Mouse (Mus musculus) spleen, adult 2 months (tissue): ENCODE measurements at regions not wholly inside any gene's neighbourhood (a gene's known extent, or its start where the extent isn't known, plus 50 kb on each side); places are given as distances from the start of the nearest gene placed in this dataset.

ENCODE experiments used
- CTCF ChIP-seq: fragments of 200-500 bp; IDR thresholded peaks from 2 replicates; pipeline ENCODE4 v1.5.1; 2011; ENCODE audit warnings: mild to moderate bottlenecking, inconsistent platforms; ENCODE audit not compliant: insufficient read depth, insufficient read length, insufficient replicate concordance; ENCODE audit errors: extremely low read depth
- POLR2A ChIP-seq: fragments of 200-500 bp; IDR thresholded peaks from 2 replicates; pipeline ENCODE4 v1.6.1; 2011; ENCODE audit warnings: low read depth, low read length, inconsistent platforms

DNA sequence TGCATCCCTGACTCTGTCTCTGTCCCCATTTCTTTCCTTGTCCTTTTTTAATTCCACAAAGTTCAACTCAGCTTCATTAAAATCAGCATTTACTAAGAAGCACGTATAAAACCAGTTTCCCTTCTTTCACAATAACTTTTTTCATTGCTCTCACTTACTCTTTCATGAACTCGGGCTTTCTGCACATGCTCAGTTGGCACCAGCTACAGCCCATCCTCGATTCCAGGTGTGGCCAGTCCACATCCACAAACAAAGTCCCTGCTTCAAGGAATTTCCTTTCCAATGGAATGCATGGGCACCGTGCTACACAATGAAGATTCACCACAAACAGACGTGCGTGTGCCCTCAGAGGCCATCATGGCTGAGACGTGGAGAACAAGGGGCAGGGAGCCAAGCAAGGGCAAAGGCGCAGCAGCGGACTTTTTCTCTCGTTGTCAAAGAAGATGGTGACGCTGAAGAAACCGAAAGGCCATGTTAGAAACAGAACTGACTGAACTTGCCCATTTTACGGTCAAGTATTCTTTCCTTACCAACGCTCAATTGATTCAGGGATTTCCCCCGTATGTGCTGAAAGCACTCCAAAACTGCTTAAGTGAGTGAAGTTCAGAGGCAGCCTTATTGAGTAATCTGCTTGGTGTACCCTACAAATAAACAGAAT lies 81.8 kb downstream of the Nfkbiz start:
- no peak for TF ChIP-seq POLR2A
- TF ChIP-seq CTCF = no peak
